Mouse (Mus musculus) kidney, adult 9 months (tissue): ENCODE results near the gene Gucy2c.

Source experiments
- DNase-seq: peaks from one replicate; pipeline ENCODE4 v3.0.0; 2022

The Gucy2c gene

DNA sequence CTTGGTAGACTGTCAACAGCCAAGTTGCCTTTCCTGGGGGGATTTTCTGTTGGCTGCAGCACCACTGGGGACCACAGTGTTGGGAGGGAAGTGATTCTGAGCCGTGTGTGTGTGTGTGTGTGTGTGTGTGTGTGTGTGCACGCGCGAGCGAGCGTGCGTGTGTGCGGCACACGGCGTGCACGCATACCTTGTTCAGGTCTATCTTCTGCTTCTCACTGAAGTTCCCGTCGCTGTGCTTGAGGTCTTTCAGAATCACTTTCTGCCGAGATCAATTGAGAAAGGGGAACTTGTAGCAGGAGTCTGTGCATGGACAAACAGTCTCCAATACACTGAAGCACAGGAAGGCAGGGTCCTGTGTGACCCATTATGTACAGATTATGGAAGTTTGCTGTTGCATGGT lies 53.4 kb downstream of the Gucy2c start:
- no peak for DNase-seq

GRCm38 (mm10) chr6:136723171-136723570 lies 58.4 kb downstream of the Gucy2c start:
- no peak for DNase-seq

GRCm38 (mm10) chr6:136722565-136722964 lies 59.0 kb downstream of the Gucy2c start:
- no peak for DNase-seq

GRCm38 (mm10) chr6:136721925-136722324 lies 59.6 kb downstream of the Gucy2c start:
- peak; percentile 65 for DNase-seq

DNA sequence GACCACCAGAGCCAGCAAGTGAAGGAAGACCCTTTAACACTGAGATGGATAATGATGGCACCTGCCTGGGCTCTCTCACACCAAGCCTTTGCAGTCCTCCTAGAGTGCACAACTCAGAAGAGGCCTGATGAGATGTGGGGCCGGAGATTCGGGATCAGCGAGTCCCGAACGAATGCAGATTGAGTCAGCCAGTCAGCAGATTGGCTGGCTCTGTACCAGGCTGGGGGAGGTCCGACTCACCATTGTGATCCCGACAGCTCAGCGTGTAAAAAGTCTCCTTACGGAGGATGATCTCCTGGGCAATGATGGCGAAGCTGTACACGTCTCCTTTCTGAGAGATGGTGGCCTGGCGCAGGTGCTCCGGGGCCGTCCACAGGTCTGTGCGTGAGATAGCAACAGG lies 61.1 kb downstream of the Gucy2c start:
- DNase-seq: no peak

- DNase-seq: no peak
Observed at GRCm38 (mm10) chr6:136715881-136716431, 65.6 kb downstream of the Gucy2c start.

GRCm38 (mm10) chr6:136714097-136714496 lies 67.5 kb downstream of the Gucy2c start:
- no peak for DNase-seq

DNA sequence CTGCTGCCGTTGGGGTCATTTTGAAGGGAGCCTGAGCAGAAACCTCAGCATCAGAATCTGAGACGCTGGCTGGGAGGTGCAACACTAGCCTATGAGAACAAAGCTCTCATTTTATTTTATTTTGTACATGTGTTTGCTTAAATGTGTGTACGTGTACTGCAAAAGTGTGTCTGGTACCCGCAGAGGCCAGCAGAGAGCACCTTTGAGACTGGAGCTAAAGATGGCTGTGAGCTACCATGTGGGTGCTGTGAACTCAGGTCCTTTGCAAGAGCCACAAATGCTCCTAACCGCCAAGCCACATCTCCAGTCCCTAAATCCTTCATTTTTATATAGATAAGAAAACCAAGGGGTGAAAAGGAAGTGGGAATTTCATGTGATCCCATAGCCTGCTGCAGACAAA lies 71.2 kb downstream of the Gucy2c start:
- DNase-seq: no peak

DNA sequence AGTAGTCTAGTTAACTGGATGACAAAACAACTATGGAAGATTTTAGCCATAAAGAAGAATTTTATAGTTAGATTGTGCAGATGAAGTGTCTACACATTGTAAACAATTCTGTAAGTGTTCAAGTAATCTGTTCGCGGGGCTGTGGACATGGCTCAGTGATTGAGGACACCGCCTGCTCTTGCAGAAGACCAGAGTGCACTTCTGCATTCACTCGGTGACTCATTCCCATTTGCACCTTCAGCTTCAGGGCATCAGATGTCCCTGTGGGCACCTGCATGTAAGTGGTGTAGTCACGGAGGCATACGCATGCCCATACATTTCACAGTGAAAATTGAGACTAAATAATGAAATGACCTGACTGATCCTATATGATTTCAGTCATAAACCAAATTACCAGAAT lies 73.0 kb downstream of the Gucy2c start:
- no peak for DNase-seq

- DNase-seq: no peak
Observed at GRCm38 (mm10) chr6:136701878-136702277, 79.7 kb downstream of the Gucy2c start.

- no peak for DNase-seq
Observed at GRCm38 (mm10) chr6:136701185-136701584, 80.4 kb downstream of the Gucy2c start.

DNA sequence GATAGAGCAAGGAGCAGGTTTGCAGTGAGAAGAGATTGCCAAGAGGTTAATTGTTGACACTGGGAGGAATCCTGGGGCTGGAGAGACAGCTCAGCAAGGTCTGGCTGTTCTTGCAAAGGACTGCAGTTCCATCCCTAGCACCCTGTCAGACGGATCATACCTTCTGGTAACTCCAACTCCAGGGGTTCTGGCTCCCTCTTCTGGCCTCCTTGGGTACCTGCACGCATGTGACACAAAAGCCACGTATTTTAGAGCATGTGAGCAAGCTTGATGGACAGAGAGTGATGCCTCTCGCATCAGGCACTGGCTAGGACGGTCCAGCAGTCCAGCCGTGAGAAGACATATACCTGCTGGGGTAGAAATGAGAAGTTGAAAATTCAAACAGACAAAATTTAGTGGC lies 90.3 kb downstream of the Gucy2c start:
- no peak for DNase-seq

DNA sequence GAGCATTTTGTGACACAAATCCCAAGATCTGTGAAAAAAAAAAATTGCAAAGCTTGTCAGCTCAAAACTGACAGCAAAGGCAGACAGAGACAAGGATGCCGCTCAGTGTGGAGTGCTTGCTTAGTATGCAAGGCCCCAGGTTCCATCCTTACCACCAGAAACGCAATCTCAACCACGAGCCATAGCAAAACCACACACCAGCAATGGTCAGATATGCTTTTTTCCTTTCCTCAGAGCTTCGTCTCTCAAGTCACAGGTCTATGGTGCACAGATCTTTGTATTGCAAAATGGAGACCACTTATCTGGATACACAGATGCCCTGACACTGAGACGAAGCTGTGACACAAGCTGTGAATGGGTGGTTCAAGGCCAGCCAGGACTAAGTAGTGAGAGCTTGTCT lies 91.0 kb downstream of the Gucy2c start:
- DNase-seq: no peak

GRCm38 (mm10) chr6:136689790-136690413 lies 91.7 kb downstream of the Gucy2c start:
- peak; percentile 16 for DNase-seq

GRCm38 (mm10) chr6:136685433-136685832 lies 96.1 kb downstream of the Gucy2c start:
- DNase-seq: no peak

GRCm38 (mm10) chr6:136683410-136684334 lies 97.9 kb downstream of the Gucy2c start:
- DNase-seq: no peak

GRCm38 (mm10) chr6:136679381-136679780 lies 102.2 kb downstream of the Gucy2c start:
- no peak for DNase-seq

DNA sequence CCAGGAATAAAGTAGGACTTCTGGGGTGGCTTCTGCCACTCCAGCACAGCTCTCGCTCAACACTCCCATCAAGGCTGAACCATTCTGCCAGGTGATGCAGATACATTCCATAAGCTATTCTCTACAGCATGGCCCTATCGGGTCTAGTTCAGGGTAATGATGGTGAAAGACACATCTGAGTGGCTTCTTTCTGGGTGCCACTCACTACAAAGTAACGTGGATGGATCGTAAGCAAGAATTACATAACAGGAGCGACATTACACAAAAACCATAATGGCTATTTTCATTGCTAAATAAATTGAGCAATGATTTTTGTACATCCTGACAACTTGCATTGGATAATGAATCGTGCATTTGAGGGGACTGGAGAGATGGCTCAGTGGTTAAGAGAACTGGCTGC lies 106.6 kb downstream of the Gucy2c start:
- DNase-seq: no peak

DNA sequence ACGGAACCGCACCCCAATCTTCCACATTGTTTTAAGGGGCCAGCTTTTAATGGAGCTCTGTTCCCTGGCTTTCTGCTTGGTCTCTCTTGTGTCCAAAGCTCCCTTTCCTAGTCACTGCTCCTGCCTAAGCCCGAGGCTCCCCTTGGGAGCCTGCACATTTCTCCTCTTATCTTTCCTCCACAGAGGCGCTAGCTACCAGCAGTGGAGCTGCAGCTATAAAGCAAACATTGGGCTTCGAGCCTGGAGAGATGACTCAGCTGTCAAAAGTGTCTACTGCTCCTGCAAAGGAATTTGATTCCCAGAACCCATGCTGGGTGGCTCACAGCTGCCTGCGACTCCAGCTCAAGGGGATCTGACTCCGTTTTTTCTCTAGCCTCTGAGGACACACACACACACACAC lies 109.1 kb downstream of the Gucy2c start:
- no peak for DNase-seq

- no peak for DNase-seq
Observed at GRCm38 (mm10) chr6:136669274-136669673, 112.3 kb downstream of the Gucy2c start.

DNA sequence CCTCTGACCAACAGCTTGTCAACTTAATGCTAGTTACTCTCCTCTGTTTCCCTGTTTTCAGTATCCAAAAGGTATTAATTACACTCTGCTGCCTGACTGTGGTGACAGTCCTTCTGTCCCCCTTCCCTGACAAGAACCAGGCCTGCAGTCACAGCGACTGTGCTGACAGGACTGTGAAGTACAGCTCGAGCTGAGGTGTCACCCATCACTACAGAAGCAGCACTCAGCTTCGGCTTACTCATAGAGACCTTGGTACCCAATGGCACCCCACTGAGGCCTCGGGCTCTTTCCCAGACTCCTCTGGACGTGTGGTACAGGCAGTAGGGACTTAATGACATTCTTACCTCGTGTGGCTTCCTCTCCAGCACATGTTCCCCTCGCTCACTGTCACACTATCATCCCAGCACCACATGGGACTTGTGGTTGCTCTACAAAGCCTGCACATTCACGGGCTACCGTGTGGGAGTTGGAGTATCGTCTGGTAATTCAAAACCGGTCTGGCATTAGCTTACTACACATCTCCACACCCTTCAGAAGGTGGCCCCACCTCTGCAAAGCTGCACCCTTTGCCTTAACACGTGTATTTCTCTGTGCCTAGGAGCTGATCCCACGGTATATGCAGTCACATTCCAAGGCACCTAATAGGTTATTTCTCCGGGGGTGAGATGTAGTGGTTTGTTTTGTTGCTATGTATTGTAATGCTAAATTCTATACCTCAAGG lies 113.1 kb downstream of the Gucy2c start:
- no peak for DNase-seq

- DNase-seq: no peak
Observed at GRCm38 (mm10) chr6:136662063-136662462, 119.5 kb downstream of the Gucy2c start.

DNA sequence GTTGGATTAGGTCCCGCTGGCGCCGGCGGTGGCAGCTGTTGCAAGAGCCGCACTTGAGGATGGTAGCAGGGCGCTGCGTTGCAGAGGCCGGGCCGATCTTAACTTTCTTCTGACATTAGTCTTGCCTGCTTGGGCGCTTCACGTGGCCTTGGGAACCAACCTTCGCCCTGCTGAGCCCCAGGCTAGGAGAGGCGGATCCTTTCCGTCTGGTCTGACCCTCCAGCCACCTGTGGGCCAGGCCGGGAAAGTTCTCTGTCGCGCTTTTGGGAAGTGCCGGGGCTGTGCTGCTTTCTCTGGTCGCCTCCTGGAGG lies 119.9 kb downstream of the Gucy2c start, which contains the start of gene Plbd1:
Plbd1 (minus strand) TSS at position 223 of the 311 bp plus-strand sequence.
- peak; percentile 70 for DNase-seq
